ENCODE assay signal across 8 mouse cellular contexts in the genomic region with DNA sequence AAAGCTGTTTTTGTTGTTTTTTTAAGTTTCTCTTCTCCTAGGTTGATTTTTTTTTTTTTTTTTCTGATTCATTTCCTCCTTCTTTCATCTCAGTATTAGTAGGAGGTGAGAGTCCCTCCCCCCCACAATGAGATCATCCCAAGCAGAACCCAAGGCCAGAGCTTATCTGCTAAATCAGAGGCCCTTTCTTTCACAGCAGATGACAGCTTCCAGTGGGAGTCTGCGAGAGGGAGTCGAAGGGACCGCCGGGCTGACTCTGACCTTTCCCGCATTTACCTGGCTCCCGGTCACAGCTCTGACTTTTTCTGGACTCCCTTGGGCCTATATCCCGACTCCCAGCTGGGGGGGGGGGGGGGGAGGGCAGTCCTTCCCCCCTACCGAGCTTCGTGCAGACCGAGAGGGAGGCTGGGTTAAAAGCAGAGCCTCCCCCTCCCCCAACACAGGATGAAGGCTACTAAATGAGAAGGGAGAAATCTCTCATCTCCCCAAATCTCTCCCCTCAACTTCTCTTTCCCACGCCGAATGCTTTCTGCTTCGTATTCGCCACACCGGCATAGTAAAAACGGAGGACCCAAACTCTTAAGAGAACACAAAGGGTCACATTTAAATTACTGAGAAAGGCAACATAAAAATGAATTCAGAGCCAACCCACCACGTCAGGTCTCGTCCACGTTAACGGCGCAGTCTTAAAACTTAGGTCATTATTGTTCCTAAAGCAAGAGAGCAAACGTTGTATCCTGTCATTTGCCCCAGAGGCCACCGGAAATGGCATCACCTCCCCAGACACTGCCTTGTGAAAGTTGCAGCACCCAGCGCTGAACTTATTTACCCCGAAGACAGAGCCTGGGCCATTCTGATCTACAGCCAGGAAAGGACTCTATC.
DNase-seq lines count a peak whose midpoint lies in the region; ATAC-seq and TF ChIP-seq lines count a peak whose summit lies in the region.

No protein-coding gene starts in this region.

- H3K36me3 ChIP-seq in kidney, adult 2 months (ENCODE audit: control insufficient read depth, insufficient read depth, low read length), result no peaks in the 10 kb centered on the region
- H3K36me3 ChIP-seq in forebrain, embryonic 11.5 days (ENCODE audit: control insufficient read depth, insufficient read depth, low read length), result no peaks in the 10 kb centered on the region
- no peaks in the 10 kb centered on the region for H3K36me3 ChIP-seq in hindbrain, postnatal 0 days (ENCODE audit: insufficient read depth, low read length)
- no peaks in the 10 kb centered on the region for H3K36me3 ChIP-seq in lung, embryonic 14.5 days (ENCODE audit: insufficient read depth)

- DNase-seq in kidney, adult 2 months, result peak; percentile 29
- DNase-seq in kidney, postnatal 25 days, result no peak
- no peak for DNase-seq in forebrain, embryonic 11.5 days (ENCODE audit: low spot score)
- DNase-seq in hindbrain, postnatal 0 days (ENCODE audit: low spot score), result no peak
- peak; percentile 51 for DNase-seq in lung, embryonic 14.5 days
- no peak for DNase-seq in left cerebral cortex, postnatal 4 days
- DNase-seq in right cerebral cortex, postnatal 10 days (ENCODE audit: low spot score in 2 of 2), result no peak

- no peaks in the 10 kb centered on the region for H3K4me1 ChIP-seq in kidney, adult 2 months (ENCODE audit: control insufficient read depth, insufficient read depth, low read length)
- H3K4me1 ChIP-seq in forebrain, embryonic 11.5 days (replicated peaks; ENCODE audit: control insufficient read depth, insufficient read depth, low read length), result peaks cover 5% of the 10 kb centered on the region; the same call in 1 of the 2 replicates
- peaks cover 3% of the 10 kb centered on the region; the same call in 1 of the 2 replicates for H3K4me1 ChIP-seq in hindbrain, postnatal 0 days (ENCODE audit: insufficient read depth, low read length)
- H3K4me1 ChIP-seq in lung, embryonic 14.5 days (ENCODE audit: insufficient read depth), result peaks cover 14% of the 10 kb centered on the region; the same call in 1 of the 2 replicates

- 0 out of 2 replicates have a peak overlapping the region, but pooled peaks have one; percentile 16 for H3K9ac ChIP-seq in forebrain, embryonic 11.5 days (ENCODE audit: low read length)
- 0 out of 2 replicates have a peak overlapping the region, but pooled peaks have one; percentile 35 for H3K9ac ChIP-seq in hindbrain, postnatal 0 days (replicated peaks; ENCODE audit: low read length)
- H3K9ac ChIP-seq in lung, embryonic 14.5 days, result peak overlapping the region; percentile 2; the same call in 1 of the 2 replicates

- 45% methylated on average over 25 of the region's 25 CpGs for WGBS in kidney, adult 2 months
- 14% methylated on average over 24 of the region's 25 CpGs for WGBS in forebrain, embryonic 11.5 days
- 23% methylated on average over 25 of the region's 25 CpGs for WGBS in hindbrain, postnatal 0 days
- WGBS in lung, embryonic 14.5 days, result 13% methylated on average over 24 of the region's 25 CpGs

- no peak for TF ChIP-seq POLR2A in kidney, adult 2 months (IDR thresholded peaks at IDR 0.05; ENCODE audit: low read depth, low read length)

- H3K9me3 ChIP-seq in forebrain, embryonic 11.5 days (ENCODE audit: control insufficient read depth, low read length), result no peaks in the 10 kb centered on the region
- no peaks in the 10 kb centered on the region for H3K9me3 ChIP-seq in hindbrain, postnatal 0 days (ENCODE audit: low read length)
- no peaks in the 10 kb centered on the region for H3K9me3 ChIP-seq in lung, embryonic 14.5 days (ENCODE audit: low read depth, low read length)

- H3K27ac ChIP-seq in kidney, adult 2 months (ENCODE audit: insufficient read depth, low read depth, low read length), result no peak overlapping the region
- no peak overlapping the region for H3K27ac ChIP-seq in forebrain, embryonic 11.5 days (ENCODE audit: low read depth, low read length)
- H3K27ac ChIP-seq in hindbrain, postnatal 0 days, result no peak overlapping the region
- no peak overlapping the region for H3K27ac ChIP-seq in lung, embryonic 14.5 days (ENCODE audit: low read depth)

- H3K4me2 ChIP-seq in forebrain, embryonic 11.5 days (ENCODE audit: low read depth, low read length, severe bottlenecking), result peak overlapping the region; percentile 47
- peak overlapping the region; percentile 44 for H3K4me2 ChIP-seq in hindbrain, postnatal 0 days (ENCODE audit: low read depth, low read length)
- H3K4me2 ChIP-seq in lung, embryonic 14.5 days, result peak overlapping the region; percentile 50

- H3K4me3 ChIP-seq in kidney, adult 2 months (ENCODE audit: insufficient read depth, low read depth, low read length), result 0 out of 2 replicates have a peak overlapping the region, but pooled peaks have one; percentile 8
- no peak overlapping the region for H3K4me3 ChIP-seq in forebrain, embryonic 11.5 days (ENCODE audit: low read depth, low read length)
- H3K4me3 ChIP-seq in hindbrain, postnatal 0 days (ENCODE audit: low read length), result 0 out of 2 replicates have a peak overlapping the region, but pooled peaks have one; percentile 4
- H3K4me3 ChIP-seq in lung, embryonic 14.5 days (ENCODE audit: low read depth, low read length), result no peak overlapping the region; the same call in 1 of the 2 replicates

- no peak for TF ChIP-seq CTCF in kidney, adult 2 months (conservative IDR thresholded peaks at IDR 0.05; ENCODE audit: insufficient read depth, insufficient read length, low read depth, low read length)
- no peak for TF ChIP-seq CTCF in hindbrain, postnatal 0 days (IDR thresholded peaks at IDR 0.05; ENCODE audit: low read depth)
- no peak for TF ChIP-seq CTCF in lung, embryonic 14.5 days (IDR thresholded peaks at IDR 0.05; ENCODE audit: low read depth)

- H3K27me3 ChIP-seq in kidney, adult 2 months (replicated peaks; ENCODE audit: control insufficient read depth, insufficient read depth, low read length), result no peaks in the 10 kb centered on the region
- H3K27me3 ChIP-seq in forebrain, embryonic 11.5 days (ENCODE audit: control insufficient read depth, insufficient read depth, low read length), result 0 out of 2 replicates have a peak, but pooled peaks cover 3% of the 10 kb centered on the region
- no peaks in the 10 kb centered on the region for H3K27me3 ChIP-seq in hindbrain, postnatal 0 days (ENCODE audit: insufficient read depth, low read length)
- H3K27me3 ChIP-seq in lung, embryonic 14.5 days (ENCODE audit: insufficient read depth, low read length), result no peaks in the 10 kb centered on the region

- no peak for ATAC-seq in forebrain, embryonic 11.5 days (replicated peaks; ENCODE audit: low FRiP score)
- ATAC-seq in hindbrain, postnatal 0 days, result no peak
- no peak; the same call in 1 of the 2 replicates for ATAC-seq in lung, embryonic 14.5 days (ENCODE audit: insufficient read depth)
- peak; percentile 75 for ATAC-seq in neutrophil, adult 5-6 weeks (ENCODE audit: extremely low read depth, insufficient number of reproducible peaks, low FRiP score, poor library complexity, severe bottlenecking)

- intact Hi-C loops in left cerebral cortex, postnatal 4 days (cut with DNase I), result no loop called here

Comparison
In these comparisons a context has a peak if more than half of its experiments do, and no peak if none do; other contexts are left out.
1. DNase-seq: peak in kidney, adult 2 months (single experiment) and lung, embryonic 14.5 days (single experiment); none in kidney, postnatal 25 days (0 of 2), forebrain, embryonic 11.5 days (single experiment), hindbrain, postnatal 0 days (single experiment), left cerebral cortex, postnatal 4 days (single experiment) and right cerebral cortex, postnatal 10 days (0 of 2).
2. H3K4me3 ChIP-seq: peak in kidney, adult 2 months (single experiment) and hindbrain, postnatal 0 days (single experiment); none in forebrain, embryonic 11.5 days (single experiment) and lung, embryonic 14.5 days (single experiment).
3. Peak in every context shown above with its lines, with median percentiles within 50 percentile points of each other: H3K4me2 ChIP-seq and H3K9ac ChIP-seq.